Mouse (Mus musculus) left cerebral cortex, adult 11 months (tissue): Measurements from ENCODE around the gene Nit1.
A peak's percentile ranks its signal among the peaks of the same experiment; 100 is the strongest.
"Not testable (repeated sequence)": the region's sequence is repeated elsewhere in the genome, so short reads cannot be mapped to it uniquely, and the experiment has no call there.

ENCODE experiments used
- DNase-seq: peaks from one replicate; pipeline ENCODE4 v3.0.0; 2022; ENCODE audit warnings: low spot score

Gene Nit1

GRCm38 (mm10) chr1:171349210-171349609 is 3.8 kb upstream of the Nit1 start:
- no peak for DNase-seq

GRCm38 (mm10) chr1:171348665-171349064 is 3.2 kb upstream of the Nit1 start:
- DNase-seq = no peak

GRCm38 (mm10) chr1:171346095-171346450 is 627 bp upstream of the Nit1 start:
- DNase-seq = no peak

GRCm38 (mm10) chr1:171344715-171345114 is 731 bp downstream of the Nit1 start:
- DNase-seq = no peak

GRCm38 (mm10) chr1:171343922-171344677 is 1.3 kb downstream of the Nit1 start:
- DNase-seq = no peak

GRCm38 (mm10) chr1:171342262-171343207 is 2.9 kb downstream of the Nit1 start:
- DNase-seq = no peak

- DNase-seq = no peak
These were observed 15.3 kb downstream of the Nit1 start for GRCm38 (mm10) chr1:171330216-171330560.

- DNase-seq = no peak
These were observed 15.8 kb downstream of the Nit1 start for GRCm38 (mm10) chr1:171329433-171330215.

GRCm38 (mm10) chr1:171328839-171329432 is 16.5 kb downstream of the Nit1 start, which contains the start of gene Dedd:
Gene Dedd (plus strand): TSS chr1:171329145.
- peak; percentile 93 for DNase-seq

- no peak for DNase-seq
These were observed 17.2 kb downstream of the Nit1 start for GRCm38 (mm10) chr1:171328244-171328643.

GRCm38 (mm10) chr1:171326588-171326987 is 18.9 kb downstream of the Nit1 start:
- not testable (repeated sequence) for DNase-seq

- DNase-seq = no peak
These were observed 19.9 kb downstream of the Nit1 start for GRCm38 (mm10) chr1:171325571-171325970.

- no peak for DNase-seq
These were observed 23.4 kb downstream of the Nit1 start for GRCm38 (mm10) chr1:171322012-171322411.

GRCm38 (mm10) chr1:171321415-171321814 is 24.0 kb downstream of the Nit1 start:
- DNase-seq = no peak

- DNase-seq = no peak
These were observed 25.3 kb downstream of the Nit1 start for GRCm38 (mm10) chr1:171320151-171320550.

- DNase-seq = no peak
These were observed 25.7 kb downstream of the Nit1 start for GRCm38 (mm10) chr1:171319748-171320147.

- DNase-seq = no peak
These were observed 36.1 kb downstream of the Nit1 start for GRCm38 (mm10) chr1:171309321-171309720.

GRCm38 (mm10) chr1:171306157-171306556 is 39.3 kb downstream of the Nit1 start:
- not testable (repeated sequence) for DNase-seq

GRCm38 (mm10) chr1:171298226-171298625 is 47.2 kb downstream of the Nit1 start:
- no peak for DNase-seq

GRCm38 (mm10) chr1:171295063-171295402 is 50.4 kb downstream of the Nit1 start:
- DNase-seq = no peak

GRCm38 (mm10) chr1:171294298-171295062 is 51.0 kb downstream of the Nit1 start, which contains the start of gene Ufc1:
Gene Ufc1 (minus strand): TSS chr1:171295024.
- peak; percentile 83 for DNase-seq
